Mouse (Mus musculus): ENCODE measurements at regions not wholly inside any gene's neighbourhood (a gene's known extent, or its start where the extent isn't known, plus 50 kb on each side); places are given as distances from the start of the nearest gene placed in this dataset.

- Histone ChIP-seq H3K9me3 (ENCODE audit: control insufficient read depth, low read length) (no peaks in the 10 kb centered on the region), H3K36me3 (ENCODE audit: control insufficient read depth, insufficient read depth, low read length) (no peaks in the 10 kb centered on the region), H3K9ac (ENCODE audit: low read length) (no peak overlapping the region), H3K4me1 (replicated peaks; ENCODE audit: control insufficient read depth, insufficient read depth, low read length) (no peaks in the 10 kb centered on the region), H3K27ac (ENCODE audit: low read depth) (no peak overlapping the region), H3K4me3 (ENCODE audit: low read depth, low read length) (no peak overlapping the region), H3K4me2 (ENCODE audit: low read length) (no peak overlapping the region), H3K27me3 (replicated peaks; ENCODE audit: control insufficient read depth, insufficient read depth, low read length) (no peaks in the 10 kb centered on the region)
- no peak for ATAC-seq (replicated peaks; ENCODE audit: low FRiP score, low TSS enrichment, low read depth)
- DNase-seq (ENCODE audit: low spot score) = no peak
- WGBS = 85% methylated on average over 8 of the region's 8 CpGs
These were observed 59.4 kb downstream of the Cox18 start for GRCm38 (mm10) chr5:90164434-90164833.

- no peak overlapping the region for H3K27ac ChIP-seq (ENCODE audit: low read depth)
- no peak for DNase-seq (ENCODE audit: low spot score)
These were observed 60.6 kb downstream of the Cox18 start for GRCm38 (mm10) chr5:90163033-90163859.

GRCm38 (mm10) chr5:90160281-90160680 lies 63.5 kb downstream of the Cox18 start:
- Histone ChIP-seq H3K4me1 (replicated peaks; ENCODE audit: control insufficient read depth, insufficient read depth, low read length) (no peaks in the 10 kb centered on the region), H3K4me3 (ENCODE audit: low read depth, low read length) (no peak overlapping the region), H3K27ac (ENCODE audit: low read depth) (no peak overlapping the region), H3K9me3 (ENCODE audit: control insufficient read depth, low read length) (no peaks in the 10 kb centered on the region), H3K4me2 (ENCODE audit: low read length) (no peak overlapping the region), H3K27me3 (replicated peaks; ENCODE audit: control insufficient read depth, insufficient read depth, low read length) (no peaks in the 10 kb centered on the region), H3K9ac (ENCODE audit: low read length) (no peak overlapping the region), H3K36me3 (ENCODE audit: control insufficient read depth, insufficient read depth, low read length) (no peaks in the 10 kb centered on the region)
- WGBS = 62% methylated on average over 4 of the region's 4 CpGs
- DNase-seq (ENCODE audit: low spot score) (no peak), ATAC-seq (replicated peaks; ENCODE audit: low FRiP score, low TSS enrichment, low read depth) (no peak)

More at GRCm38 (mm10) chr5:90163033-90163859, 60.6 kb downstream of the Cox18 start:
- Histone ChIP-seq H3K4me1 (replicated peaks; ENCODE audit: control insufficient read depth, insufficient read depth, low read length) (no peaks in the 10 kb centered on the region), H3K36me3 (ENCODE audit: control insufficient read depth, insufficient read depth, low read length) (no peaks in the 10 kb centered on the region), H3K4me2 (ENCODE audit: low read length) (no peak overlapping the region), H3K9me3 (ENCODE audit: control insufficient read depth, low read length) (no peaks in the 10 kb centered on the region), H3K27me3 (replicated peaks; ENCODE audit: control insufficient read depth, insufficient read depth, low read length) (no peaks in the 10 kb centered on the region), H3K9ac (ENCODE audit: low read length) (no peak overlapping the region), H3K4me3 (ENCODE audit: low read depth, low read length) (no peak overlapping the region)
- 68% methylated on average over 18 of the region's 18 CpGs for WGBS
- ATAC-seq (replicated peaks; ENCODE audit: low FRiP score, low TSS enrichment, low read depth) = no peak

GRCm38 (mm10) chr5:90156522-90156921 lies 67.3 kb downstream of the Cox18 start:
- Histone ChIP-seq H3K27me3 (replicated peaks; ENCODE audit: control insufficient read depth, insufficient read depth, low read length) (no peaks in the 10 kb centered on the region), H3K4me2 (ENCODE audit: low read length) (no peak overlapping the region), H3K4me1 (replicated peaks; ENCODE audit: control insufficient read depth, insufficient read depth, low read length) (no peaks in the 10 kb centered on the region), H3K27ac (ENCODE audit: low read depth) (no peak overlapping the region), H3K36me3 (ENCODE audit: control insufficient read depth, insufficient read depth, low read length) (no peaks in the 10 kb centered on the region), H3K9me3 (ENCODE audit: control insufficient read depth, low read length) (no peaks in the 10 kb centered on the region), H3K9ac (ENCODE audit: low read length) (no peak overlapping the region), H3K4me3 (ENCODE audit: low read depth, low read length) (no peak overlapping the region)
- ATAC-seq (replicated peaks; ENCODE audit: low FRiP score, low TSS enrichment, low read depth) (no peak), DNase-seq (ENCODE audit: low spot score) (no peak)
- 91% methylated on average over 4 of the region's 4 CpGs for WGBS

- 74% methylated on average over 22 of the region's 22 CpGs for WGBS
- H3K4me1 ChIP-seq (replicated peaks; ENCODE audit: control insufficient read depth, insufficient read depth, low read length) = no peaks in the 10 kb centered on the region
- no peak overlapping the region for H3K27ac ChIP-seq (ENCODE audit: low read depth)
- H3K27me3 ChIP-seq (replicated peaks; ENCODE audit: control insufficient read depth, insufficient read depth, low read length) = no peaks in the 10 kb centered on the region
- no peak for DNase-seq (ENCODE audit: low spot score)
- H3K9me3 ChIP-seq (ENCODE audit: control insufficient read depth, low read length) = no peaks in the 10 kb centered on the region
- no peak overlapping the region for H3K4me3 ChIP-seq (ENCODE audit: low read depth, low read length)
- no peaks in the 10 kb centered on the region for H3K36me3 ChIP-seq (ENCODE audit: control insufficient read depth, insufficient read depth, low read length)
- ATAC-seq (replicated peaks; ENCODE audit: low FRiP score, low TSS enrichment, low read depth) = no peak
- no peak overlapping the region for H3K4me2 ChIP-seq (ENCODE audit: low read length)
- no peak overlapping the region for H3K9ac ChIP-seq (ENCODE audit: low read length)
These were observed 73.9 kb downstream of the Cox18 start for GRCm38 (mm10) chr5:90149611-90150532.

GRCm38 (mm10) chr5:90135971-90136370 lies 87.8 kb downstream of the Cox18 start:
- Histone ChIP-seq H3K27ac (ENCODE audit: low read depth) (no peak overlapping the region), H3K4me3 (ENCODE audit: low read depth, low read length) (no peak overlapping the region), H3K36me3 (ENCODE audit: control insufficient read depth, insufficient read depth, low read length) (no peaks in the 10 kb centered on the region), H3K9me3 (ENCODE audit: control insufficient read depth, low read length) (no peaks in the 10 kb centered on the region), H3K27me3 (replicated peaks; ENCODE audit: control insufficient read depth, insufficient read depth, low read length) (no peaks in the 10 kb centered on the region), H3K9ac (ENCODE audit: low read length) (no peak overlapping the region), H3K4me2 (ENCODE audit: low read length) (no peak overlapping the region), H3K4me1 (replicated peaks; ENCODE audit: control insufficient read depth, insufficient read depth, low read length) (no peaks in the 10 kb centered on the region)
- ATAC-seq (replicated peaks; ENCODE audit: low FRiP score, low TSS enrichment, low read depth) (no peak), DNase-seq (ENCODE audit: low spot score) (no peak)
- 84% methylated on average over 7 of the region's 7 CpGs for WGBS

GRCm38 (mm10) chr5:90107036-90107435 lies 116.8 kb downstream of the Cox18 start:
- no peak overlapping the region for H3K9ac ChIP-seq (ENCODE audit: low read length)
- no peaks in the 10 kb centered on the region for H3K36me3 ChIP-seq (ENCODE audit: control insufficient read depth, insufficient read depth, low read length)
- DNase-seq (ENCODE audit: low spot score) (no peak), ATAC-seq (replicated peaks; ENCODE audit: low FRiP score, low TSS enrichment, low read depth) (no peak)
- no peaks in the 10 kb centered on the region for H3K9me3 ChIP-seq (ENCODE audit: control insufficient read depth, low read length)
- no peak overlapping the region for H3K27ac ChIP-seq (ENCODE audit: low read depth)
- H3K4me3 ChIP-seq (ENCODE audit: low read depth, low read length) = no peak overlapping the region
- H3K27me3 ChIP-seq (replicated peaks; ENCODE audit: control insufficient read depth, insufficient read depth, low read length) = no peaks in the 10 kb centered on the region
- WGBS = 88% methylated on average over 1 of the region's 1 CpGs
- H3K4me1 ChIP-seq (replicated peaks; ENCODE audit: control insufficient read depth, insufficient read depth, low read length) = no peaks in the 10 kb centered on the region
- no peak overlapping the region for H3K4me2 ChIP-seq (ENCODE audit: low read length)

- 62% methylated on average over 7 of the region's 7 CpGs for WGBS
- Histone ChIP-seq H3K27me3 (replicated peaks; ENCODE audit: control insufficient read depth, insufficient read depth, low read length) (no peaks in the 10 kb centered on the region), H3K4me3 (ENCODE audit: low read depth, low read length) (no peak overlapping the region), H3K4me2 (ENCODE audit: low read length) (no peak overlapping the region), H3K36me3 (ENCODE audit: control insufficient read depth, insufficient read depth, low read length) (no peaks in the 10 kb centered on the region), H3K9me3 (ENCODE audit: control insufficient read depth, low read length) (no peaks in the 10 kb centered on the region), H3K27ac (ENCODE audit: low read depth) (no peak overlapping the region), H3K9ac (ENCODE audit: low read length) (no peak overlapping the region), H3K4me1 (replicated peaks; ENCODE audit: control insufficient read depth, insufficient read depth, low read length) (no peaks in the 10 kb centered on the region)
- DNase-seq (ENCODE audit: low spot score) (no peak), ATAC-seq (replicated peaks; ENCODE audit: low FRiP score, low TSS enrichment, low read depth) (no peak)
These were observed 119.1 kb downstream of the Cox18 start for GRCm38 (mm10) chr5:90104672-90105071.

All from intestine, embryonic 14.5 days (tissue).